Mouse (Mus musculus): ENCODE measurements at regions not wholly inside any gene's neighbourhood (a gene's known extent, or its start where the extent isn't known, plus 50 kb on each side); places are given as distances from the start of the nearest gene placed in this dataset.

- no peak for TF ChIP-seq CTCF (IDR thresholded peaks at IDR 0.05; ENCODE audit: borderline replicate concordance, insufficient read depth, low read depth, low read length)
- no peak for TF ChIP-seq POLR2A (IDR thresholded peaks at IDR 0.05; ENCODE audit: borderline replicate concordance, insufficient read depth, low read length)
Measured at GRCm38 (mm10) chr12:55926974-55927321, 90.8 kb downstream of the Brms1l start.

All from cerebellum, adult 2 months (tissue).